Mouse (Mus musculus) heart, embryonic 13.5 days (tissue): ENCODE data around the gene Map2k3. TPM values are rescaled to one million over a fixed set of nuclear protein-coding genes. Genes with fewer than 3 reads are reported as not detected.

Experiments used
- ATAC-seq: fragments of 200-750 bp; cut with Nextera tagmentation; 2 replicates; pipeline ENCODE4 v1.8.0; 2017; ENCODE audit warnings: moderate TSS enrichment; ENCODE audit not compliant: insufficient number of reproducible peaks, low FRiP score, low TSS enrichment; ENCODE audit errors: extremely low read depth
- H3K27ac ChIP-seq: fragments of 300-500 bp; sonication (generic); replicated peaks from 2 replicates; pipeline ENCODE4 v1.5.1; 2015; ENCODE audit warnings: moderate library complexity, mild to moderate bottlenecking, inconsistent platforms
- H3K27me3 ChIP-seq: fragments of 300-500 bp; sonication (generic); replicated peaks from 2 replicates; pipeline ENCODE4 v1.6.1; 2015; ENCODE audit warnings: mild to moderate bottlenecking, inconsistent platforms
- H3K36me3 ChIP-seq: fragments of 300-500 bp; sonication (generic); 2 replicates; pipeline ENCODE4 v1.6.1; 2015; ENCODE audit warnings: mild to moderate bottlenecking, inconsistent platforms
- H3K4me1 ChIP-seq: fragments of 300-500 bp; sonication (generic); 2 replicates; pipeline ENCODE4 v1.6.1; 2015; ENCODE audit warnings: inconsistent platforms
- H3K4me2 ChIP-seq: fragments of 300-500 bp; sonication (generic); 2 replicates; pipeline ENCODE4 v1.6.1; 2015; ENCODE audit warnings: inconsistent platforms, mild to moderate bottlenecking, moderate library complexity
- H3K4me3 ChIP-seq: fragments of 300-500 bp; sonication (generic); 2 replicates; pipeline ENCODE4 v1.5.1; 2015; ENCODE audit warnings: moderate library complexity, mild to moderate bottlenecking, inconsistent platforms
- H3K9ac ChIP-seq: fragments of 300-500 bp; sonication (generic); 2 replicates; pipeline ENCODE4 v1.6.1; 2015; ENCODE audit warnings: inconsistent platforms, mild to moderate bottlenecking, moderate library complexity
- H3K9me3 ChIP-seq: fragments of 300-500 bp; sonication (generic); 2 replicates; pipeline ENCODE4 v1.6.1; 2016; ENCODE audit warnings: inconsistent platforms
- WGBS: fragments of 180-500 bp; shearing (Covaris S2); methylation state at CpG from one replicate; pipeline ENCODE4 v1.1.7; 2015; ENCODE audit warnings: mixed read lengths; 5-methylcytosine and 5-hydroxymethylcytosine counted together
- polyA plus RNA-seq: library from polyadenylated mRNA; unstranded; fragments of >200 nt; fragmentation: Nextera tagmentation; extraction: Ambion mirVana; gene quantifications from 2 replicates; pipeline ENCODE4 v1.2.1, GENCODE M21; 2015

The Map2k3 gene
- polyA plus RNA-seq, 1 experiment from 2014 or later: 73.6 TPM

- Histone ChIP-seq H3K9me3 (no peaks in the 10 kb centered on the region), H3K4me1 (no peaks in the 10 kb centered on the region), H3K36me3 (no peaks in the 10 kb centered on the region), H3K27me3 (no peaks in the 10 kb centered on the region), H3K27ac (no peak overlapping the region), H3K4me2 (no peak overlapping the region), H3K4me3 (no peak overlapping the region), H3K9ac (no peak overlapping the region)
- ATAC-seq: no peak
- WGBS: 78% methylated on average over 5 of the region's 5 CpGs
Measured at GRCm38 (mm10) chr11:60962709-60963108, 30.9 kb downstream of the Map2k3 start.

GRCm38 (mm10) chr11:60966974-60967373 lies 35.1 kb downstream of the Map2k3 start:
- Histone ChIP-seq H3K9me3 (no peaks in the 10 kb centered on the region), H3K27me3 (no peaks in the 10 kb centered on the region), H3K9ac (no peak overlapping the region), H3K4me2 (no peak overlapping the region), H3K27ac (no peak overlapping the region), H3K4me3 (no peak overlapping the region), H3K36me3 (no peaks in the 10 kb centered on the region), H3K4me1 (no peaks in the 10 kb centered on the region)
- 61% methylated on average over 6 of the region's 6 CpGs for WGBS
- ATAC-seq: no peak

GRCm38 (mm10) chr11:60975097-60975496 lies 43.3 kb downstream of the Map2k3 start:
- H3K9ac ChIP-seq: no peak overlapping the region
- H3K4me1 ChIP-seq: peaks cover 14% of the 10 kb centered on the region
- no peak overlapping the region for H3K27ac ChIP-seq
- no peak overlapping the region for H3K4me3 ChIP-seq
- no peak overlapping the region for H3K4me2 ChIP-seq
- H3K36me3 ChIP-seq: no peaks in the 10 kb centered on the region
- 71% methylated on average over 11 of the region's 11 CpGs for WGBS
- H3K27me3 ChIP-seq: no peaks in the 10 kb centered on the region; the same call in 1 of the 2 replicates
- no peak for ATAC-seq
- H3K9me3 ChIP-seq: no peaks in the 10 kb centered on the region

- 68% methylated on average over 2 of the region's 2 CpGs for WGBS
- no peak overlapping the region for H3K9ac ChIP-seq
- H3K9me3 ChIP-seq: no peaks in the 10 kb centered on the region
- H3K4me2 ChIP-seq: no peak overlapping the region
- ATAC-seq: no peak
- no peaks in the 10 kb centered on the region for H3K36me3 ChIP-seq
- H3K4me1 ChIP-seq: peaks cover 15% of the 10 kb centered on the region
- no peak overlapping the region for H3K27ac ChIP-seq
- H3K4me3 ChIP-seq: no peak overlapping the region
- H3K27me3 ChIP-seq: no peaks in the 10 kb centered on the region; the same call in 1 of the 2 replicates
Measured at GRCm38 (mm10) chr11:60976234-60976633, 44.4 kb downstream of the Map2k3 start.

GRCm38 (mm10) chr11:60976742-60977141 lies 44.9 kb downstream of the Map2k3 start:
- H3K27ac ChIP-seq: no peak overlapping the region
- H3K9me3 ChIP-seq: no peaks in the 10 kb centered on the region
- peaks cover 20% of the 10 kb centered on the region for H3K4me1 ChIP-seq
- no peak overlapping the region for H3K4me2 ChIP-seq
- H3K9ac ChIP-seq: no peak overlapping the region
- H3K27me3 ChIP-seq: no peaks in the 10 kb centered on the region; the same call in 1 of the 2 replicates
- no peak overlapping the region for H3K4me3 ChIP-seq
- WGBS: 37% methylated on average over 8 of the region's 8 CpGs
- no peak for ATAC-seq
- no peaks in the 10 kb centered on the region for H3K36me3 ChIP-seq

- H3K27me3 ChIP-seq: no peaks in the 10 kb centered on the region; the same call in 1 of the 2 replicates
- no peak overlapping the region for H3K4me3 ChIP-seq
- ATAC-seq: no peak
- no peak overlapping the region for H3K9ac ChIP-seq
- peaks cover 24% of the 10 kb centered on the region for H3K4me1 ChIP-seq
- H3K4me2 ChIP-seq: no peak overlapping the region
- H3K36me3 ChIP-seq: no peaks in the 10 kb centered on the region
- no peaks in the 10 kb centered on the region for H3K9me3 ChIP-seq
- WGBS: 45% methylated on average over 3 of the region's 3 CpGs
- H3K27ac ChIP-seq: no peak overlapping the region
Measured at GRCm38 (mm10) chr11:60977153-60977552, 45.3 kb downstream of the Map2k3 start.

- no peak overlapping the region for H3K27ac ChIP-seq
- no peaks in the 10 kb centered on the region; the same call in 1 of the 2 replicates for H3K27me3 ChIP-seq
- ATAC-seq: no peak
- no peaks in the 10 kb centered on the region for H3K36me3 ChIP-seq
- H3K4me1 ChIP-seq: peaks cover 27% of the 10 kb centered on the region
- H3K4me3 ChIP-seq: no peak overlapping the region
- 73% methylated on average over 2 of the region's 2 CpGs for WGBS
- H3K9ac ChIP-seq: no peak overlapping the region
- no peaks in the 10 kb centered on the region for H3K9me3 ChIP-seq
- no peak overlapping the region for H3K4me2 ChIP-seq
Measured at GRCm38 (mm10) chr11:60978658-60979057, 46.8 kb downstream of the Map2k3 start.

GRCm38 (mm10) chr11:60979788-60980187 lies 48.0 kb downstream of the Map2k3 start:
- WGBS: 79% methylated on average over 5 of the region's 5 CpGs
- no peaks in the 10 kb centered on the region; the same call in 1 of the 2 replicates for H3K27me3 ChIP-seq
- peaks cover 28% of the 10 kb centered on the region for H3K4me1 ChIP-seq
- no peak for ATAC-seq
- H3K4me2 ChIP-seq: no peak overlapping the region
- H3K9ac ChIP-seq: no peak overlapping the region
- H3K9me3 ChIP-seq: no peaks in the 10 kb centered on the region
- no peaks in the 10 kb centered on the region for H3K36me3 ChIP-seq
- H3K27ac ChIP-seq: no peak overlapping the region
- no peak overlapping the region for H3K4me3 ChIP-seq

GRCm38 (mm10) chr11:60981693-60982486 lies 50.1 kb downstream of the Map2k3 start:
- no peaks in the 10 kb centered on the region; the same call in 1 of the 2 replicates for H3K27me3 ChIP-seq
- ATAC-seq: no peak
- 0 out of 2 replicates have a peak overlapping the region, but pooled peaks have one; percentile 3 for H3K27ac ChIP-seq
- no peak overlapping the region for H3K4me2 ChIP-seq
- peaks cover 27% of the 10 kb centered on the region for H3K4me1 ChIP-seq
- H3K9me3 ChIP-seq: no peaks in the 10 kb centered on the region
- no peak overlapping the region for H3K9ac ChIP-seq
- 42% methylated on average over 14 of the region's 14 CpGs for WGBS
- no peak overlapping the region for H3K4me3 ChIP-seq
- H3K36me3 ChIP-seq: no peaks in the 10 kb centered on the region

- peak overlapping the region; percentile 62; the same call in 1 of the 2 replicates for H3K27ac ChIP-seq
- peak overlapping the region; percentile 40; the same call in 1 of the 2 replicates for H3K9ac ChIP-seq
- no peaks in the 10 kb centered on the region for H3K36me3 ChIP-seq
- peaks cover 19% of the 10 kb centered on the region for H3K4me1 ChIP-seq
- 71% methylated on average over 13 of the region's 13 CpGs for WGBS
- H3K9me3 ChIP-seq: no peaks in the 10 kb centered on the region
- H3K4me3 ChIP-seq: no peak overlapping the region
- no peaks in the 10 kb centered on the region; the same call in 1 of the 2 replicates for H3K27me3 ChIP-seq
- no peak for ATAC-seq
- peak overlapping the region; percentile 20; the same call in 1 of the 2 replicates for H3K4me2 ChIP-seq
Measured at GRCm38 (mm10) chr11:60984912-60985558, 53.2 kb downstream of the Map2k3 start.

GRCm38 (mm10) chr11:60990428-60990827 lies 58.6 kb downstream of the Map2k3 start:
- Histone ChIP-seq H3K9ac (no peak overlapping the region), H3K9me3 (no peaks in the 10 kb centered on the region), H3K27me3 (no peaks in the 10 kb centered on the region), H3K4me3 (no peak overlapping the region), H3K27ac (no peak overlapping the region), H3K4me1 (no peaks in the 10 kb centered on the region), H3K4me2 (no peak overlapping the region), H3K36me3 (no peaks in the 10 kb centered on the region)
- 76% methylated on average over 3 of the region's 3 CpGs for WGBS
- no peak for ATAC-seq
